Mouse (Mus musculus) lung, postnatal 0 days (tissue): ENCODE data around the gene Olfr314. TPM values are rescaled to one million over a fixed set of nuclear protein-coding genes. Genes with fewer than 3 reads are reported as not detected.
A peak's percentile ranks its signal among the peaks of the same experiment; 100 is the strongest.

Experiments
- ATAC-seq: fragments of 200-750 bp; cut with Nextera tagmentation; 2 replicates; pipeline ENCODE4 v1.8.0; 2017; ENCODE audit warnings: moderate library complexity
- DNase-seq: peaks from one replicate; pipeline ENCODE4 v3.0.0-alpha.2; 2016; ENCODE audit warnings: low spot score
- H3K27ac ChIP-seq: fragments of 300-500 bp; sonication (generic); 2 replicates; pipeline ENCODE4 v1.5.1; 2014; ENCODE audit warnings: antibody characterized with exemption, mild to moderate bottlenecking, low read length, mixed read lengths
- H3K27me3 ChIP-seq: fragments of 300-500 bp; sonication (generic); replicated peaks from 2 replicates; pipeline ENCODE4 v1.6.1; 2014; ENCODE audit warnings: low read length, mixed read lengths; ENCODE audit not compliant: insufficient read depth
- H3K36me3 ChIP-seq: fragments of 300-500 bp; sonication (generic); 2 replicates; pipeline ENCODE4 v1.6.1; 2014; ENCODE audit warnings: low read length, mixed read lengths; ENCODE audit not compliant: insufficient read depth
- H3K4me1 ChIP-seq: fragments of 300-500 bp; sonication (generic); 2 replicates; pipeline ENCODE4 v1.6.1; 2014; ENCODE audit warnings: antibody characterized with exemption, low read depth, low read length, mixed read lengths; ENCODE audit not compliant: insufficient read depth
- H3K4me2 ChIP-seq: fragments of 300-500 bp; sonication (generic); replicated peaks from 2 replicates; pipeline ENCODE4 v1.6.1; 2014; ENCODE audit warnings: low read depth, mild to moderate bottlenecking, low read length, moderate library complexity, mixed read lengths
- H3K4me3 ChIP-seq: fragments of 300-500 bp; sonication (generic); 2 replicates; pipeline ENCODE4 v1.5.1; 2014; ENCODE audit warnings: low read depth, low read length
- H3K9ac ChIP-seq: fragments of 300-500 bp; sonication (generic); replicated peaks from 2 replicates; pipeline ENCODE4 v1.6.1; 2014; ENCODE audit warnings: low read depth, mild to moderate bottlenecking
- H3K9me3 ChIP-seq: fragments of 300-500 bp; sonication (generic); 2 replicates; pipeline ENCODE4 v1.6.1; 2016; ENCODE audit warnings: low read length, mixed read lengths
- CTCF ChIP-seq: IDR thresholded peaks from 2 replicates; pipeline ENCODE4 v1.5.1; 2016; ENCODE audit warnings: antibody characterized with exemption, mild to moderate bottlenecking
- EP300 ChIP-seq: IDR thresholded peaks from 2 replicates; pipeline ENCODE4 v1.6.1; 2016; ENCODE audit warnings: antibody characterized with exemption, mild to moderate bottlenecking, control low read depth
- WGBS: fragments of 180-500 bp; shearing (Covaris S2); extraction: QIAGEN DNeasy Blood & Tissue Kit; methylation state at CpG from one replicate; pipeline ENCODE4 v1.1.7; 2014; 5-methylcytosine and 5-hydroxymethylcytosine counted together
- polyA plus RNA-seq: library from polyadenylated mRNA; unstranded; fragments of >200 nt; fragmentation: Nextera tagmentation; extraction: Ambion mirVana; gene quantifications from 2 replicates; pipeline ENCODE4 v1.2.1, GENCODE M21; 2015

The Olfr314 gene
- polyA plus RNA-seq, 1 experiment from 2014 or later: not detected

GRCm38 (mm10) chr11:58787651-58788050 lies 4.9 kb downstream of the Olfr314 start:
- Histone ChIP-seq H3K4me1 (no peaks in the 10 kb centered on the region), H3K4me3 (no peak overlapping the region), H3K27me3 (no peaks in the 10 kb centered on the region), H3K4me2 (no peak overlapping the region), H3K27ac (no peak overlapping the region), H3K36me3 (no peaks in the 10 kb centered on the region), H3K9me3 (no peaks in the 10 kb centered on the region), H3K9ac (no peak overlapping the region)
- DNase-seq: no peak
- no peak for ATAC-seq
- WGBS: 79% methylated on average over 10 of the region's 10 CpGs
- TF ChIP-seq EP300 (no peak), CTCF (no peak)

- Histone ChIP-seq H3K4me1 (no peaks in the 10 kb centered on the region), H3K4me3 (no peak overlapping the region), H3K4me2 (no peak overlapping the region), H3K27me3 (no peaks in the 10 kb centered on the region), H3K9me3 (no peaks in the 10 kb centered on the region), H3K36me3 (no peaks in the 10 kb centered on the region), H3K27ac (no peak overlapping the region), H3K9ac (no peak overlapping the region)
- ATAC-seq (no peak), DNase-seq (no peak)
- TF ChIP-seq CTCF: no peak
- TF ChIP-seq EP300: no peak
- 67% methylated on average over 8 of the region's 8 CpGs for WGBS
These were observed 5.6 kb downstream of the Olfr314 start for GRCm38 (mm10) chr11:58788346-58788745.

GRCm38 (mm10) chr11:58789532-58789931 lies 6.8 kb downstream of the Olfr314 start:
- DNase-seq (peak; percentile 44), ATAC-seq (no peak)
- no peak overlapping the region for H3K4me2 ChIP-seq
- no peak for TF ChIP-seq CTCF
- TF ChIP-seq EP300: no peak
- H3K9ac ChIP-seq: no peak overlapping the region
- H3K9me3 ChIP-seq: no peaks in the 10 kb centered on the region
- H3K4me1 ChIP-seq: no peaks in the 10 kb centered on the region
- no peak overlapping the region for H3K27ac ChIP-seq
- no peaks in the 10 kb centered on the region for H3K27me3 ChIP-seq
- WGBS: 24% methylated on average over 3 of the region's 3 CpGs
- no peaks in the 10 kb centered on the region for H3K36me3 ChIP-seq
- H3K4me3 ChIP-seq: no peak overlapping the region

GRCm38 (mm10) chr11:58790053-58790452 lies 7.3 kb downstream of the Olfr314 start:
- Histone ChIP-seq H3K27ac (no peak overlapping the region), H3K4me2 (no peak overlapping the region), H3K4me1 (no peaks in the 10 kb centered on the region), H3K4me3 (no peak overlapping the region), H3K36me3 (no peaks in the 10 kb centered on the region), H3K9me3 (no peaks in the 10 kb centered on the region), H3K9ac (no peak overlapping the region), H3K27me3 (no peaks in the 10 kb centered on the region)
- TF ChIP-seq CTCF: no peak
- TF ChIP-seq EP300: no peak
- ATAC-seq (no peak), DNase-seq (no peak)
- WGBS: 38% methylated on average over 2 of the region's 2 CpGs

- TF ChIP-seq EP300 (no peak), CTCF (no peak)
- no peaks in the 10 kb centered on the region for H3K4me1 ChIP-seq
- no peaks in the 10 kb centered on the region for H3K9me3 ChIP-seq
- H3K4me3 ChIP-seq: no peak overlapping the region
- WGBS: 60% methylated on average over 6 of the region's 6 CpGs
- no peak overlapping the region for H3K9ac ChIP-seq
- no peak for ATAC-seq
- no peak for DNase-seq
- no peak overlapping the region for H3K4me2 ChIP-seq
- no peaks in the 10 kb centered on the region for H3K27me3 ChIP-seq
- no peak overlapping the region for H3K27ac ChIP-seq
- no peaks in the 10 kb centered on the region for H3K36me3 ChIP-seq
These were observed 7.9 kb downstream of the Olfr314 start for GRCm38 (mm10) chr11:58790646-58791045.

- TF ChIP-seq CTCF: peak; percentile 2; the same call in 1 of the 2 replicates
- TF ChIP-seq EP300: no peak
- no peaks in the 10 kb centered on the region for H3K36me3 ChIP-seq
- no peak overlapping the region for H3K27ac ChIP-seq
- no peak overlapping the region for H3K9ac ChIP-seq
- no peak for ATAC-seq
- no peaks in the 10 kb centered on the region for H3K9me3 ChIP-seq
- no peaks in the 10 kb centered on the region for H3K27me3 ChIP-seq
- WGBS: 98% methylated on average over 2 of the region's 2 CpGs
- no peaks in the 10 kb centered on the region for H3K4me1 ChIP-seq
- H3K4me2 ChIP-seq: no peak overlapping the region
- no peak for DNase-seq
- no peak overlapping the region for H3K4me3 ChIP-seq
These were observed 13.1 kb downstream of the Olfr314 start for GRCm38 (mm10) chr11:58795856-58796255.

GRCm38 (mm10) chr11:58796850-58797249 lies 14.1 kb downstream of the Olfr314 start:
- H3K9me3 ChIP-seq: no peaks in the 10 kb centered on the region
- no peak overlapping the region for H3K27ac ChIP-seq
- DNase-seq (no peak), ATAC-seq (no peak)
- H3K27me3 ChIP-seq: no peaks in the 10 kb centered on the region
- WGBS: 59% methylated on average over 7 of the region's 7 CpGs
- no peak overlapping the region for H3K4me2 ChIP-seq
- no peak overlapping the region for H3K9ac ChIP-seq
- H3K36me3 ChIP-seq: no peaks in the 10 kb centered on the region
- TF ChIP-seq EP300: no peak
- TF ChIP-seq CTCF: no peak
- H3K4me3 ChIP-seq: no peak overlapping the region
- no peaks in the 10 kb centered on the region for H3K4me1 ChIP-seq
